Mouse (Mus musculus) heart, embryonic 13.5 days (tissue): Measurements from ENCODE around the gene Olfr67. TPM values are rescaled to one million over a fixed set of nuclear protein-coding genes. Genes with fewer than 3 reads are reported as not detected.
"Not testable (repeated sequence)": the region's sequence is repeated elsewhere in the genome, so short reads cannot be mapped to it uniquely, and the experiment has no call there.

Experiments used
- ATAC-seq: fragments of 200-750 bp; cut with Nextera tagmentation; 2 replicates; pipeline ENCODE4 v1.8.0; 2017; ENCODE audit warnings: moderate TSS enrichment; ENCODE audit not compliant: insufficient number of reproducible peaks, low FRiP score, low TSS enrichment; ENCODE audit errors: extremely low read depth
- H3K27ac ChIP-seq: fragments of 300-500 bp; sonication (generic); replicated peaks from 2 replicates; pipeline ENCODE4 v1.5.1; 2015; ENCODE audit warnings: moderate library complexity, mild to moderate bottlenecking, inconsistent platforms
- H3K27me3 ChIP-seq: fragments of 300-500 bp; sonication (generic); replicated peaks from 2 replicates; pipeline ENCODE4 v1.6.1; 2015; ENCODE audit warnings: mild to moderate bottlenecking, inconsistent platforms
- H3K36me3 ChIP-seq: fragments of 300-500 bp; sonication (generic); 2 replicates; pipeline ENCODE4 v1.6.1; 2015; ENCODE audit warnings: mild to moderate bottlenecking, inconsistent platforms
- H3K4me1 ChIP-seq: fragments of 300-500 bp; sonication (generic); 2 replicates; pipeline ENCODE4 v1.6.1; 2015; ENCODE audit warnings: inconsistent platforms
- H3K4me2 ChIP-seq: fragments of 300-500 bp; sonication (generic); 2 replicates; pipeline ENCODE4 v1.6.1; 2015; ENCODE audit warnings: inconsistent platforms, mild to moderate bottlenecking, moderate library complexity
- H3K4me3 ChIP-seq: fragments of 300-500 bp; sonication (generic); 2 replicates; pipeline ENCODE4 v1.5.1; 2015; ENCODE audit warnings: moderate library complexity, mild to moderate bottlenecking, inconsistent platforms
- H3K9ac ChIP-seq: fragments of 300-500 bp; sonication (generic); 2 replicates; pipeline ENCODE4 v1.6.1; 2015; ENCODE audit warnings: inconsistent platforms, mild to moderate bottlenecking, moderate library complexity
- H3K9me3 ChIP-seq: fragments of 300-500 bp; sonication (generic); 2 replicates; pipeline ENCODE4 v1.6.1; 2016; ENCODE audit warnings: inconsistent platforms
- WGBS: fragments of 180-500 bp; shearing (Covaris S2); methylation state at CpG from one replicate; pipeline ENCODE4 v1.1.7; 2015; ENCODE audit warnings: mixed read lengths; 5-methylcytosine and 5-hydroxymethylcytosine counted together
- polyA plus RNA-seq: library from polyadenylated mRNA; unstranded; fragments of >200 nt; fragmentation: Nextera tagmentation; extraction: Ambion mirVana; gene quantifications from 2 replicates; pipeline ENCODE4 v1.2.1, GENCODE M21; 2015

Gene Olfr67
- polyA plus RNA-seq, 1 experiment from 2014 or later = not detected

- H3K27me3 ChIP-seq = no peaks in the 10 kb centered on the region
- peak overlapping the region; percentile 28 for H3K4me2 ChIP-seq
- H3K27ac ChIP-seq = peak overlapping the region; percentile 54
- H3K36me3 ChIP-seq = no peaks in the 10 kb centered on the region
- ATAC-seq = no peak
- WGBS = 43% methylated on average over 1 of the region's 1 CpGs
- no peak overlapping the region for H3K9ac ChIP-seq
- H3K4me1 ChIP-seq = peaks cover 9% of the 10 kb centered on the region
- H3K4me3 ChIP-seq = peak overlapping the region; percentile 16; the same call in 1 of the 2 replicates
- no peaks in the 10 kb centered on the region for H3K9me3 ChIP-seq
These were observed 19.7 kb upstream of the Olfr67 start for GRCm38 (mm10) chr7:103811223-103811845.

- no peak overlapping the region for H3K27ac ChIP-seq
These were observed 19.1 kb upstream of the Olfr67 start for GRCm38 (mm10) chr7:103810746-103811145.

GRCm38 (mm10) chr7:103810296-103810695, 18.7 kb upstream of the Olfr67 start:
- H3K36me3 ChIP-seq = no peaks in the 10 kb centered on the region
- no peak overlapping the region for H3K9ac ChIP-seq
- no peak for ATAC-seq
- peaks cover 9% of the 10 kb centered on the region for H3K4me1 ChIP-seq
- 68% methylated on average over 1 of the region's 1 CpGs for WGBS
- H3K4me3 ChIP-seq = no peak overlapping the region
- peak overlapping the region; percentile 29; the same call in 1 of the 2 replicates for H3K4me2 ChIP-seq
- no peaks in the 10 kb centered on the region for H3K27me3 ChIP-seq
- no peaks in the 10 kb centered on the region for H3K9me3 ChIP-seq
- no peak overlapping the region for H3K27ac ChIP-seq

More at GRCm38 (mm10) chr7:103810746-103811145, 19.1 kb upstream of the Olfr67 start:
- Histone ChIP-seq H3K27me3 (no peaks in the 10 kb centered on the region), H3K9ac (no peak overlapping the region), H3K36me3 (no peaks in the 10 kb centered on the region), H3K4me2 (no peak overlapping the region; the same call in 1 of the 2 replicates), H3K9me3 (no peaks in the 10 kb centered on the region), H3K4me3 (no peak overlapping the region), H3K4me1 (peaks cover 9% of the 10 kb centered on the region)
- ATAC-seq = no peak
- 66% methylated on average over 3 of the region's 3 CpGs for WGBS

GRCm38 (mm10) chr7:103809801-103810155, 18.2 kb upstream of the Olfr67 start:
- peak overlapping the region; percentile 29 for H3K4me2 ChIP-seq

GRCm38 (mm10) chr7:103808971-103809800, 17.6 kb upstream of the Olfr67 start:
- no peaks in the 10 kb centered on the region for H3K27me3 ChIP-seq
- WGBS = 28% methylated on average over 5 of the region's 5 CpGs

More at GRCm38 (mm10) chr7:103809801-103810155, 18.2 kb upstream of the Olfr67 start:
- Histone ChIP-seq H3K4me3 (no peak overlapping the region), H3K36me3 (no peaks in the 10 kb centered on the region), H3K9ac (no peak overlapping the region), H3K4me1 (peaks cover 9% of the 10 kb centered on the region), H3K9me3 (no peaks in the 10 kb centered on the region), H3K27ac (peak overlapping the region; percentile 50; the same call in 1 of the 2 replicates), H3K27me3 (no peaks in the 10 kb centered on the region)
- no peak for ATAC-seq
- 37% methylated on average over 1 of the region's 1 CpGs for WGBS

GRCm38 (mm10) chr7:103808120-103808519, 16.5 kb upstream of the Olfr67 start:
- not testable (repeated sequence) for H3K4me3 ChIP-seq, H3K4me2 ChIP-seq, H3K4me1 ChIP-seq, H3K9ac ChIP-seq, H3K27ac ChIP-seq, H3K36me3 ChIP-seq, H3K27me3 ChIP-seq, ATAC-seq, H3K9me3 ChIP-seq
- 54% methylated on average over 2 of the region's 2 CpGs for WGBS

More at GRCm38 (mm10) chr7:103808971-103809800, 17.6 kb upstream of the Olfr67 start:
- H3K4me2 ChIP-seq = peak overlapping the region; percentile 29
- ATAC-seq = no peak
- H3K36me3 ChIP-seq = no peaks in the 10 kb centered on the region
- peaks cover 9% of the 10 kb centered on the region for H3K4me1 ChIP-seq
- no peak overlapping the region; the same call in 1 of the 2 replicates for H3K9ac ChIP-seq
- no peak overlapping the region for H3K4me3 ChIP-seq
- H3K27ac ChIP-seq = peak overlapping the region; percentile 50; the same call in 1 of the 2 replicates
- no peaks in the 10 kb centered on the region for H3K9me3 ChIP-seq

GRCm38 (mm10) chr7:103806856-103807255, 15.2 kb upstream of the Olfr67 start:
- ATAC-seq = no peak
- 63% methylated on average over 1 of the region's 1 CpGs for WGBS
- no peak overlapping the region for H3K27ac ChIP-seq

GRCm38 (mm10) chr7:103792669-103793388, 1.2 kb upstream of the Olfr67 start:
- H3K4me2 ChIP-seq = no peak overlapping the region
- no peak; the same call in 1 of the 2 replicates for ATAC-seq
- H3K4me1 ChIP-seq = no peaks in the 10 kb centered on the region
- no peak overlapping the region for H3K9ac ChIP-seq
- H3K36me3 ChIP-seq = no peaks in the 10 kb centered on the region
- H3K27ac ChIP-seq = no peak overlapping the region
- H3K4me3 ChIP-seq = no peak overlapping the region
- H3K27me3 ChIP-seq = no peaks in the 10 kb centered on the region
- no peaks in the 10 kb centered on the region for H3K9me3 ChIP-seq
- 22% methylated on average over 4 of the region's 4 CpGs for WGBS

More at GRCm38 (mm10) chr7:103806856-103807255, 15.2 kb upstream of the Olfr67 start:
- Histone ChIP-seq H3K4me2 (no peak overlapping the region), H3K9ac (no peak overlapping the region), H3K4me3 (no peak overlapping the region), H3K4me1 (peaks cover 9% of the 10 kb centered on the region), H3K36me3 (no peaks in the 10 kb centered on the region), H3K27me3 (no peaks in the 10 kb centered on the region), H3K9me3 (0 out of 2 replicates have a peak, but pooled peaks cover 2% of the 10 kb centered on the region)

GRCm38 (mm10) chr7:103779598-103779997, 12.0 kb downstream of the Olfr67 start, which contains the start of gene Olfr68:
TSS of gene Olfr68 (minus strand) at chr7:103779698.
- WGBS = 70% methylated on average over 3 of the region's 3 CpGs
- ATAC-seq = no peak
- H3K9ac ChIP-seq = no peak within 1 kb of the TSS
- H3K4me3 ChIP-seq = no peak within 1 kb of the TSS
- no peaks in the 10 kb centered on the region for H3K36me3 ChIP-seq
- no peaks in the 10 kb centered on the region for H3K4me1 ChIP-seq
- H3K9me3 ChIP-seq = no peaks in the 10 kb centered on the region
- H3K4me2 ChIP-seq = no peak within 1 kb of the TSS
- H3K27me3 ChIP-seq = no peaks in the 10 kb centered on the region
- no peak within 1 kb of the TSS for H3K27ac ChIP-seq

- H3K36me3 ChIP-seq, H3K4me1 ChIP-seq, ATAC-seq, H3K4me2 ChIP-seq, H3K4me3 ChIP-seq, H3K27me3 ChIP-seq, H3K9ac ChIP-seq, H3K9me3 ChIP-seq, H3K27ac ChIP-seq: not testable (repeated sequence)
- WGBS = 57% methylated on average over 4 of the region's 4 CpGs
These were observed 14.0 kb downstream of the Olfr67 start for GRCm38 (mm10) chr7:103777652-103778051.

- ATAC-seq = no peak
- Histone ChIP-seq H3K4me3 (no peak within 1 kb of the TSS), H3K36me3 (no peaks in the 10 kb centered on the region), H3K4me2 (no peak within 1 kb of the TSS), H3K27me3 (no peaks in the 10 kb centered on the region), H3K9me3 (no peaks in the 10 kb centered on the region), H3K9ac (no peak within 1 kb of the TSS), H3K27ac (no peak within 1 kb of the TSS), H3K4me1 (no peaks in the 10 kb centered on the region)
- WGBS = 68% methylated on average over 2 of the region's 2 CpGs
These were observed 20.1 kb downstream of the Olfr67 start, which contains the start of gene Olfr69 for GRCm38 (mm10) chr7:103771494-103771893. TSS of gene Olfr69 (minus strand) at chr7:103771594.
